Mouse (Mus musculus) embryonic facial prominence, embryonic 15.5 days (tissue): ENCODE results near the gene Hey2. TPM values are rescaled to one million over a fixed set of nuclear protein-coding genes. Genes with fewer than 3 reads are reported as not detected.
A peak's percentile ranks its signal among the peaks of the same experiment; 100 is the strongest.

Source experiments
- ATAC-seq: fragments of 200-750 bp; cut with Nextera tagmentation; 2 replicates; pipeline ENCODE4 v1.8.0; 2017; ENCODE audit warnings: low read depth, moderate TSS enrichment; ENCODE audit not compliant: insufficient number of reproducible peaks, low FRiP score, low TSS enrichment
- H3K27ac ChIP-seq: fragments of 300-500 bp; sonication (generic); replicated peaks from 2 replicates; pipeline ENCODE4 v1.5.1; 2015; ENCODE audit warnings: mild to moderate bottlenecking, inconsistent platforms
- H3K27me3 ChIP-seq: fragments of 300-500 bp; sonication (generic); 2 replicates; pipeline ENCODE4 v1.6.1; 2015; ENCODE audit warnings: inconsistent platforms
- H3K36me3 ChIP-seq: fragments of 300-500 bp; sonication (generic); 2 replicates; pipeline ENCODE4 v1.6.1; 2015; ENCODE audit warnings: mild to moderate bottlenecking, inconsistent platforms
- H3K4me1 ChIP-seq: fragments of 300-500 bp; sonication (generic); 2 replicates; pipeline ENCODE4 v1.6.1; 2015; ENCODE audit warnings: inconsistent platforms
- H3K4me2 ChIP-seq: fragments of 300-500 bp; sonication (generic); replicated peaks from 2 replicates; pipeline ENCODE4 v1.6.1; 2015; ENCODE audit warnings: mild to moderate bottlenecking, inconsistent platforms
- H3K4me3 ChIP-seq: fragments of 300-500 bp; sonication (generic); replicated peaks from 2 replicates; pipeline ENCODE4 v1.5.1; 2015; ENCODE audit warnings: mild to moderate bottlenecking, inconsistent platforms
- H3K9ac ChIP-seq: fragments of 300-500 bp; sonication (generic); 2 replicates; pipeline ENCODE4 v1.6.1; 2015; ENCODE audit warnings: inconsistent platforms
- H3K9me3 ChIP-seq: fragments of 300-500 bp; sonication (generic); replicated peaks from 2 replicates; pipeline ENCODE4 v1.6.1; 2016; ENCODE audit warnings: inconsistent platforms
- WGBS: fragments of 180-500 bp; shearing (Covaris S2); methylation state at CpG from one replicate; pipeline ENCODE4 v1.1.7; 2015; 5-methylcytosine and 5-hydroxymethylcytosine counted together
- polyA plus RNA-seq: library from polyadenylated mRNA; unstranded; fragments of >200 nt; fragmentation: Nextera tagmentation; extraction: Ambion mirVana; gene quantifications from 2 replicates; pipeline ENCODE4 v1.2.1, GENCODE M21; 2015

Hey2 gene
- polyA plus RNA-seq, 1 experiment from 2014 or later = 7.1 TPM

DNA sequence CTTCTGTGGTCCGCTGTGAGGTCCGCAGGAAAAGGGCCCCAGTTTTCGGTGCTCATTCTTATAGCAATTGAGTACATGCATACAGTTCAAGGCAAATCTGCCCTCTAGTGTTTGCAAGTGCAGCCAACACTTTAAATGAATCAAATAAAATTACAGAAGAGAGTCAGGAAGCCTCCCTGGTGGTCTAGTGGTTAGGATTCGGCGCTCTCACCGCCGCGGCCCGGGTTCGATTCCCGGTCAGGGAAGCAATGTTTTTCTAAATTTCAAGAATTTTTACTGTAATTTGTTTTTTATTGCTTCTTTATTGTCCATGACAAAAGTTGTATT, 31.7 kb downstream of the Hey2 start:
- peak; percentile 87 for ATAC-seq
- no peaks in the 10 kb centered on the region for H3K36me3 ChIP-seq
- H3K27me3 ChIP-seq = no peaks in the 10 kb centered on the region
- no peak overlapping the region for H3K27ac ChIP-seq
- H3K4me3 ChIP-seq = peak overlapping the region; percentile 49
- peak overlapping the region; percentile 40 for H3K4me2 ChIP-seq
- H3K4me1 ChIP-seq = no peaks in the 10 kb centered on the region
- 6% methylated on average over 11 of the region's 11 CpGs for WGBS
- H3K9me3 ChIP-seq = no peaks in the 10 kb centered on the region
- no peak overlapping the region for H3K9ac ChIP-seq

DNA sequence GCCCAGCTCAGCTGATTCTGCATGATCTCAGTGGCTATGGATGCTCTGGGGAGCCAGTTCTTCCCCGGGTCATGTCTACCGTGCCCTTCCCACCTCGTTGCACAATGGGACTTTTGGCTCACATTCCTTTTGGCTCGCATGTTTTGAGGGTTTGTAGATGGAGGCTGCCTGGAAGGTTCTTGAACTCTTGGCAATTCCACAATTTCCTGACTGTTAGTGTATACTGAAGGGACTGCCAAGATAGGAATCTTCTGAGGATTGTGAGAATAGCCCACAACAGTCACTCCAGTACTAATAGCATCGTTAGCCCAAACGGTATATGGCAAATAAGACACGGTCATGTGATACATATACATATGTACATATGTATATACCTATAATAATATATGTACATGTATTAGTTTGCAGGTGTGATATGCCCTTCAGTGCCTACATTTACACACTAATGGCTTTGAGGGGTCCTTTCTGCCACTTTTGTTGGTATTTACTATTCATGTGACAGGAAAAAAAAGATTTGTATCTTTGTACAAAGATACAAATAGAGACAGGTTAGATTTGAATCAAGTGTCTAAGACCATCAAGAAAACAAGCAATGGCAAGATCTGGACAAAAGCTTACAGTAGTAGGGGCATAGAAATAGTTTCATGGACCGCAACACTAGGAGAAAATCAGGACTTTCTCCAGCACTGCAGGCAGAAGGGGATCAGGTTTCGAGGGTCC, 32.2 kb downstream of the Hey2 start:
- Histone ChIP-seq H3K9me3 (no peaks in the 10 kb centered on the region), H3K4me3 (peak overlapping the region; percentile 49), H3K36me3 (no peaks in the 10 kb centered on the region), H3K27me3 (no peaks in the 10 kb centered on the region), H3K4me2 (peak overlapping the region; percentile 40), H3K27ac (no peak overlapping the region), H3K9ac (no peak overlapping the region), H3K4me1 (no peaks in the 10 kb centered on the region)
- no peak for ATAC-seq
- WGBS = 35% methylated on average over 9 of the region's 9 CpGs

DNA sequence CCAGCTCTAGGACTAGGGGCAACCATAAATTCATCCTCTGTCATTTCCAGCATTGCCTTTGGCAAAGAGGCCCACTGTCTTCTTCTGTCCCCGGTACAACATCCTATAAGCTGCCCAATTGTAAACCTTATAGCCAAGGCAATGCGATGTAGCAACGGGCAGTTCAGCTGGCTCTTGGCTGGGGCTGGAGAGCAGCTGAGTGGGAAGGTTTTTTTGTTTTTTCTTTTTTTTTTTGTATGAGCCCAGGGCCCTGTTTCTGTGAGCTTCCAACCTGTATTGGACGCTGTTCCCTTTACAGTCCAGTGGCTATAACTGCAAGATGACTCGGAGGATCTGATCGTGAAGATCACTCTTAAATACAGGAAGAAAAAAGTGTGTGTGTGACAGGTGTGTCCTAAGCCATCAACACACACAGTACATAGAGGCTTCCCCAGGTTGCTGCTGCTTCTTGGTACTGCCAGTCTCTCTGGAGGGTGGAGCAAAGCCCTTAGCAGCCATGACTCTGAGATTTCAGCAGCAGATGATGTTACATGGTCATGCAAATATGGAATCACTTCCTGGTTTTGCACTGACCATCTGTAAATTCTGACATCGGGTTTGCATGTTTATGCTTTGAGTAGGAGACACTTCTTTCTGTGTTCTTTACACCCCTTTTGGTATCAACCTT, 38.9 kb downstream of the Hey2 start:
- no peaks in the 10 kb centered on the region for H3K27me3 ChIP-seq
- peak overlapping the region; percentile 74 for H3K9ac ChIP-seq
- ATAC-seq = no peak
- H3K9me3 ChIP-seq = no peaks in the 10 kb centered on the region
- peak overlapping the region; percentile 62 for H3K4me2 ChIP-seq
- WGBS = 29% methylated on average over 7 of the region's 7 CpGs
- H3K4me1 ChIP-seq = peaks cover 7% of the 10 kb centered on the region
- H3K36me3 ChIP-seq = no peaks in the 10 kb centered on the region
- peak overlapping the region; percentile 94 for H3K27ac ChIP-seq
- peak overlapping the region; percentile 86 for H3K4me3 ChIP-seq

DNA sequence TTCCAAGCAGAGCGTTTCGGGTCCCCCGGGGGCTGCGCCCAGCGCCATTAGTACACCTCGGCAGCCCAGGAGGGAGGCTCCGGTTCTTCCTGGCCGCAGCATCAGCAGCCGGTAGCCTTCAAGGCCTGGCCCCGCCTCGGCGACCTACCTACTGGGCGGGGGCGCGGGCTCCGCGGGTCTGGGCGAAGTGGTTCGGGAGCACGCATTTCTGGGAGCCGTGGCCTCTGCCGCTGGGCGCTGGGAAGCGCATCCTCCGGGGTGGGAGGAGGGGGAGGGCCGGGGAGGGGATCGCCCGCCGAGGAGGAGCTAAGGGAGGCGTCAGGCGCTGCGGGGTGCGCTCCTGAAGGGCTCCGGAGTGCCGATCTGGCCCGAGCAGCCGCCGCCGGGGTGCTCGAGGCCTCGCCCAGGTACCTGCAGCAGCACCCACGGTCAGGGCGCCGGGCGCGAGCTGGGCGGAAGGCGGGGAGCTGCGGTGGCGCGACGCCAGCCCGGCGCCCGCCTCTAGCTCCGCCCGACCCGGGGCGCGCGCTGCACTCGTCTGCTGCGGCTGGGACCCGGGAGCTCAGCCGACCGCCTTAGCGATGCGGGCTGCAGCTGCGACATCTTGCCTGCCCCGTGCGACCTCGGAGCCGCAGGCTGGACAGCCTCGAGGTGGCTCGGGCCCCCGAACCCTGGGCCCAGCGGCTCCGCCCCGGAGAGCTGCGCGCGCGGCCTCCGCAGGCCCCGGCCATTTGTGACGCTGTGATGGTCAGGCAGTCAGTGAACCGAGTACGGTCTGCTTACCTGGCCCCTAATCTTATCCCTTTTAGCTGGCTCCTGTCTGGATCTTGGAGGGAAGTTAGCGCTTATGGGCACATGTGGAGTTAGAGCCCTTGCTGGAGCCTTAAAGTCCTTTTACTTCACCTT, 39.7 kb downstream of the Hey2 start, which contains the start of gene Ncoa7:
Ncoa7 (minus strand) TSS at position 646 of the 906 bp plus-strand sequence.
- Histone ChIP-seq H3K4me1 (peaks cover 7% of the 10 kb centered on the region), H3K9me3 (no peaks in the 10 kb centered on the region), H3K27ac (peak within 1 kb of the TSS; percentile 94), H3K27me3 (no peaks in the 10 kb centered on the region), H3K4me3 (peak within 1 kb of the TSS; percentile 86), H3K9ac (peak within 1 kb of the TSS; percentile 74), H3K36me3 (no peaks in the 10 kb centered on the region), H3K4me2 (peak within 1 kb of the TSS; percentile 62)
- under 1% methylated on average over 81 of the region's 89 CpGs for WGBS
- peak; percentile 91 for ATAC-seq

DNA sequence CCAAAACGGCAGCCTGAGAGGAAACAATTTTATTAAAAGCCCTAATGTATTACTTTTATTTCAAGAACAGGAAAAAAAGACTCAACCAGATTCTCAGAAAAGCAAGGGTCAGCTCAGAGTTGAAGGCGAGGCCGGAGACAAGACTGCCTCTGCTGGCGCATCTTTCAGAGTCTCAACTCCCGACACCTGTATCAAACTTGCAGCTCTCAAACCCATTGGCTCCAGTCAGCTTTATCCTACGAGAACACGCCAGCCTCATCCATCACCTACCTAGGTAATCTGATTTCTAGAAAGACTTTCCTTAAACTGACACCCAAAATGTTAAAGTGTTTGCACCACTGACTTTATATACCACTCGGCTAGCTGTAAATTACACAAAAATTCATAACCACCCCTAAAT, 40.6 kb downstream of the Hey2 start:
- H3K9ac ChIP-seq = peak overlapping the region; percentile 74; the same call in 1 of the 2 replicates
- no peak for ATAC-seq
- no peaks in the 10 kb centered on the region for H3K9me3 ChIP-seq
- H3K36me3 ChIP-seq = no peaks in the 10 kb centered on the region
- H3K27ac ChIP-seq = peak overlapping the region; percentile 94; the same call in 1 of the 2 replicates
- WGBS = 11% methylated on average over 8 of the region's 8 CpGs
- peak overlapping the region; percentile 86 for H3K4me3 ChIP-seq
- peak overlapping the region; percentile 62 for H3K4me2 ChIP-seq
- no peaks in the 10 kb centered on the region for H3K27me3 ChIP-seq
- peaks cover 7% of the 10 kb centered on the region for H3K4me1 ChIP-seq

DNA sequence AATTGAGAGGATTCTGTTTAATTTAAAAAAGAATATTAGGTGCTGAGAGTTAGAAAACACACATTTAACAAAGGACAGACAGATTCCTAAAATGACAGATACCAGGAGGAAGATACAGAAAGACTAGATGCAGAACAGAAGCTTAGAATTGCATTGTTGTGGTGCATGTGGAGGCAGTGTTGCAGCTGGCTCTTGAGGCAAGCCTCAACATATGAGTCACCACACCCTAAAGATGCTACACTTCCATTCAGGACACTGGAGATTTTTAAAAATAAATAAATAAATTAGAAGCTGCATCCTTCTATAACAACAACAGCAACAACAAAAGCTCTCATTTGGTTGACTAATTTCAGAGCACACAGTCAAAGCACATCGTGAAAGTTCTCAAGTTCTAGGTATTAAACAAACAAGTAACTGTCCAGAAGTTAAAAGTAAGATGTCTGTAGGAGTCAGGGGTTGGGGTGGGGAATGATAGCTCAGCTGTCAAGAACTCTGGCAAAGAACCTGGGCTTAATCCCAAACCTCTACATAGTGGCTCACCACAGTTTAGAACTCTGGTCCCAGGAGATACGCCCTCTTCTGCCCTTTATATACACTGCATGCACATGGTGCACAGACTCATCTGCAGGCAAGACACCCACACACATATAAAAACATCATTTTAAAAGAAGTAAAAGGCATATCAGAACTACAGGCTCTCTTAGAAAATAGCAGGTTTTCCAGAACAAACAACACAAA, 42.7 kb downstream of the Hey2 start:
- Histone ChIP-seq H3K9me3 (no peaks in the 10 kb centered on the region), H3K27ac (no peak overlapping the region), H3K27me3 (no peaks in the 10 kb centered on the region), H3K4me1 (peaks cover 7% of the 10 kb centered on the region), H3K9ac (no peak overlapping the region), H3K4me2 (no peak overlapping the region), H3K36me3 (no peaks in the 10 kb centered on the region), H3K4me3 (no peak overlapping the region)
- WGBS = 85% methylated on average over 2 of the region's 2 CpGs
- no peak for ATAC-seq

DNA sequence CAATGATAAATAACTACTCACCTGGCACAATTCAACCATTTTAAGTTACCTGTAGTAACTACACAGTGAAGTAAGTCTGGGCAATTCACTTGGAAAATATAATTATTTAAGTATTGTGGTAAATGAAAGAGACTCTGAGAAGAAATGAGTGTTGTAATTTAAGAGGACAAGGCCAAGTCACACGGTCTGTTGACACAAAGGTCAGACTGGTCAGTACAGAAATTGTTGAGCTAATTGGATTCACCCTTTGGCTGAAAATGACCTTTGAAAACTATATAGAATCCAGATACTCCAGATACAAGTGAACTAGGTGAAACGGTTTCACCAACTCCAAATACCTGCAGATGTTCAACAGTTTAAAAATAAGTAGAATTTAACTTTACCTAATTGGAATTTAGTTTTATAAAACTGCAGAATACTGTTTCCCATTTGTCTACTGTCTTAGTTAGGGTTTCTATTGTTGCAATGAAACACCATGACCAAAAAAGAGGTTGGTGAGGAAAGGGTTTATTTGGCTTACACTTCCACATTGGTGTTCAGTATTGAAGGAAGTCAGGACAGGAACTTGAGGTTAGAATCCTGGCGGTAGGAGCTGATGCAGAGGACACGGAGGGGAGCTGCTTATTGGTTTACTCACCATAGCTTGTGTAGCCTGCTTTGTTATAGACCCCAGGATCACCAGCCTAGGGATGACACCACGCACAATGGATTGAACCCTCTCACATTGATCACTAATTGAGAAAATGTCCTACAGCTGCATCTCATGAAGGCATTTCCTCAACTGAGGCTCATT, 45.9 kb downstream of the Hey2 start:
- Histone ChIP-seq H3K27ac (no peak overlapping the region), H3K4me3 (no peak overlapping the region)
- 59% methylated on average over 5 of the region's 5 CpGs for WGBS

DNA sequence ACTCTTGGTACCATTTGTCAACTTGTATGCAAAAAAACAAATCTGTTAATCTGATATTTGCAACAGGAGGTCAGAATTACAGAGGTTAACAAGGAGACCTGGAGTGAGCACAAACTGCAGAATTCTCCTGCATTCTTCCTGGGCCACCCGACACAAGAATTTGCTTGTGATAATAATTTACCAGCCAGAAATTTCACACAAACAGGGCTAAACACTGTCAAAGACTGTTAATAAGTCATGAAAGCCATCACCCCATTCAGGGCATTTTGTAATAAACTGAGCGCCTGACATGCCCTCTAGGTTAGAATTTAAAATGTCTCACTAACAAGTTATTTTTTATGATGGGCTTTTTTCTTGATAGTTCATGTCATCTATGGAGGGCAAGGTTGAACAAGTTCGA, 51.6 kb downstream of the Hey2 start:
- Histone ChIP-seq H3K36me3 (peaks cover 6% of the 10 kb centered on the region; the same call in 1 of the 2 replicates), H3K4me2 (no peak overlapping the region), H3K27ac (no peak overlapping the region), H3K27me3 (no peaks in the 10 kb centered on the region), H3K9me3 (0 out of 2 replicates have a peak, but pooled peaks cover 7% of the 10 kb centered on the region), H3K4me1 (0 out of 2 replicates have a peak, but pooled peaks cover 3% of the 10 kb centered on the region), H3K9ac (no peak overlapping the region), H3K4me3 (no peak overlapping the region)
- ATAC-seq = no peak
- 77% methylated on average over 3 of the region's 3 CpGs for WGBS

More for the DNA sequence above, 45.9 kb downstream of the Hey2 start:
- Histone ChIP-seq H3K4me1 (no peaks in the 10 kb centered on the region), H3K9me3 (0 out of 2 replicates have a peak, but pooled peaks cover 7% of the 10 kb centered on the region), H3K9ac (no peak overlapping the region), H3K27me3 (no peaks in the 10 kb centered on the region), H3K36me3 (peaks cover 6% of the 10 kb centered on the region; the same call in 1 of the 2 replicates), H3K4me2 (no peak overlapping the region)
- ATAC-seq = no peak

DNA sequence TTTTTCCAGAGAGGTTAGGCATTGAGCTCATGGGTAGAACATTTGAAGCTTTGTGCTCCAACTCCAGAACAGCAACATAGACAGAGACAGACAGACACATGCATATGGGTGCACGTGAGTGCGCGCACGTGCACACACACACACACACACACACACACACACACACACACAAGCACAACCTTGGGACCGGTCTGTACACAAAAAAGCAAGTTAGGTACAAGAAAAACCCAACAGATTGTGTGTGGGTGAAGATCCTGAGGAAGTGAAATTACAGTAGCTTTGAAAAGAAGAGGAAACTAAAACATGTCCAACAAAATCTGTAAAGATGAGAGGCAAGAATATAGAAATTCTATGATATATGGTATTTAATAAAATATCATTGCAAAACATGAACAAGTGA, 53.1 kb downstream of the Hey2 start:
- Histone ChIP-seq H3K4me3 (no peak overlapping the region), H3K4me1 (0 out of 2 replicates have a peak, but pooled peaks cover 4% of the 10 kb centered on the region), H3K9ac (no peak overlapping the region), H3K27ac (no peak overlapping the region), H3K27me3 (no peaks in the 10 kb centered on the region), H3K4me2 (no peak overlapping the region), H3K36me3 (peaks cover 5% of the 10 kb centered on the region; the same call in 1 of the 2 replicates), H3K9me3 (0 out of 2 replicates have a peak, but pooled peaks cover 6% of the 10 kb centered on the region)
- ATAC-seq = no peak
- 89% methylated on average over 5 of the region's 5 CpGs for WGBS

DNA sequence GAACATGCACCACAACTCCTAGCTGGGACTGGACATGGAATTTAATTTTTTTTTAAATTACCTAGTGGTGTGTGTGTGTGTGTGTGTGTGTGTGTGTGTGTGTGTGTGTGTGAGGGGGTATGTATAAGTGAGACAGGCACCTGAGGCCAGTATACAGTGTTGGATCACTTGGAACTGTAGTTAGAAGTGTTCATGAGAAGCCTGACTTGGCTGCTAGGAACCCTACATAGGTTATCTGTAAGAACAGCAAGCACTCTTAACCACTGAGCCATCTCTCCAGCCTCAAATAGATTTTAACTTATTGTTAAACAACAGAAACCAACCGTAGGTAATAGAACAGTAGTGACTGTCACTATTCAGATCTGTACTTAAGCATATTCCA, 54.3 kb downstream of the Hey2 start:
- Histone ChIP-seq H3K4me3 (no peak overlapping the region), H3K9me3 (no peaks in the 10 kb centered on the region), H3K4me1 (0 out of 2 replicates have a peak, but pooled peaks cover 4% of the 10 kb centered on the region), H3K9ac (no peak overlapping the region), H3K4me2 (no peak overlapping the region), H3K36me3 (no peaks in the 10 kb centered on the region), H3K27ac (no peak overlapping the region), H3K27me3 (no peaks in the 10 kb centered on the region)
- WGBS = 90% methylated on average over 1 of the region's 1 CpGs
- no peak for ATAC-seq
